Mouse (Mus musculus): Measurements from ENCODE around the gene Myl12a. TPM values are rescaled to one million over a fixed set of nuclear protein-coding genes. Genes with fewer than 3 reads are reported as not detected.

The Myl12a gene
- 245 to 273 TPM (median 260 TPM) in 4 replicates for total RNA-seq (2023)

GRCm38 (mm10) chr17:71002744-71003094 lies at the start of gene Myl12a:
Gene Myl12a, minus strand, starts transcription at chr17:71002878.

GRCm38 (mm10) chr17:71002081-71002743 lies 466 bp downstream of the Myl12a start, which contains the start of gene Myom1:
Gene Myom1, plus strand, starts transcription at chr17:71002633.

Other genes with a start within 250 kb of the Myl12a start
- 310 to 322 TPM (median 312 TPM) in 4 replicates for gene Tgif1, start 149.3 kb downstream of the Myl12a start, total RNA-seq (2023)
- 0.73 to 2.7 TPM (median 1.2 TPM) in 4 replicates for gene Myom1, start 245 bp downstream of the Myl12a start, total RNA-seq (2023)
- gene Lpin2, start 179.7 kb upstream of the Myl12a start, total RNA-seq (2023), result 87.5 to 104 TPM (median 94.5 TPM) in 4 replicates